Mouse (Mus musculus) CH12.LX (cell line): ENCODE results near the gene AC170998.1. TPM values are rescaled to one million over a fixed set of nuclear protein-coding genes. Genes with fewer than 3 reads are reported as not detected.
A peak's percentile ranks its signal among the peaks of the same experiment; 100 is the strongest.

ENCODE experiments used
- DNase-seq: peaks from one replicate; pipeline ENCODE4 v3.0.0-alpha.2; 2013; ENCODE audit errors: extremely low read depth
- H3K27ac ChIP-seq: 2 replicates; pipeline ENCODE4 v1.5.1; 2012; ENCODE audit warnings: low read depth, mild to moderate bottlenecking, control low read depth, moderate library complexity; ENCODE audit not compliant: insufficient read depth
- H3K27me3 ChIP-seq: replicated peaks from 2 replicates; pipeline ENCODE3; 2012; ENCODE audit warnings: inconsistent platforms
- H3K36me3 ChIP-seq, 2 experiments: replicated peaks in 1 of 2; 2 replicates each; pipeline versions ENCODE3 to v1.6.1; 2012; ENCODE audit warnings: inconsistent platforms in 1 of 2, low read length in 1 of 2, mild to moderate bottlenecking in 1 of 2, mixed read lengths in 1 of 2, moderate library complexity in 1 of 2; ENCODE audit not compliant: control insufficient read depth in 1 of 2, insufficient read depth in 1 of 2
- H3K4me1 ChIP-seq, 2 experiments: 2 replicates each; pipeline ENCODE4 v1.6.1; 2012; ENCODE audit warnings: inconsistent platforms in 1 of 2, moderate library complexity in 1 of 2; ENCODE audit not compliant: insufficient read depth in 2 of 2, control insufficient read depth in 1 of 2
- H3K4me2 ChIP-seq: 2 replicates; pipeline ENCODE4 v1.6.1; 2012; ENCODE audit warnings: low read depth, mild to moderate bottlenecking, control low read depth; ENCODE audit not compliant: poor library complexity, insufficient read depth, severe bottlenecking
- H3K4me3 ChIP-seq, 3 experiments: fragments of 150-350 bp in 1 of 3; sonication (generic) in 1 of 3; replicated peaks in 1 of 3; 2 replicates each; pipeline versions ENCODE3 to v1.5.1; 2011 to 2012; ENCODE audit warnings: low read depth in 2 of 3, low read length in 2 of 3, mild to moderate bottlenecking in 2 of 3, moderate library complexity in 2 of 3, control low read depth in 1 of 3, improper control_type of control experiment in 1 of 3, inconsistent platforms in 1 of 3, mixed read lengths in 1 of 3; ENCODE audit not compliant: poor library complexity in 1 of 3
- H3K79me2 ChIP-seq: replicated peaks from 2 replicates; pipeline ENCODE4 v1.6.1; 2012; ENCODE audit warnings: mild to moderate bottlenecking, moderate library complexity; ENCODE audit not compliant: control insufficient read depth, poor library complexity, insufficient read depth, severe bottlenecking; ENCODE audit errors: extremely low read depth
- H3K9ac ChIP-seq: 2 replicates; pipeline ENCODE4 v1.6.1; 2012; ENCODE audit warnings: low read depth, mild to moderate bottlenecking, control low read depth, moderate library complexity; ENCODE audit not compliant: insufficient read depth
- H3K9me3 ChIP-seq: replicated peaks from 2 replicates; pipeline ENCODE3; 2012; ENCODE audit warnings: low read length, inconsistent platforms, mixed read lengths
- BHLHE40 ChIP-seq: IDR thresholded peaks from 2 replicates; pipeline ENCODE4 v1.6.1; 2011; ENCODE audit warnings: mild to moderate bottlenecking, low read depth, low read length, improper control_type of control experiment
- CHD2 ChIP-seq: IDR thresholded peaks from 2 replicates; pipeline ENCODE4 v1.6.1; 2011; ENCODE audit warnings: low read length, improper control_type of control experiment
- CTCF ChIP-seq, 2 experiments: IDR thresholded peaks in 1 of 2; conservative IDR thresholded peaks in 1 of 2; 2 replicates each; pipeline ENCODE4 v1.5.1; 2011 to 2012; ENCODE audit warnings: low read depth in 2 of 2, low read length in 2 of 2, improper control_type of control experiment in 1 of 2, inconsistent platforms in 1 of 2, mild to moderate bottlenecking in 1 of 2, moderate library complexity in 1 of 2
- E2F4 ChIP-seq: IDR thresholded peaks from 2 replicates; pipeline ENCODE4 v1.6.1; 2011; ENCODE audit warnings: low read depth, low read length, improper control_type of control experiment; ENCODE audit not compliant: insufficient replicate concordance
- ELF1 ChIP-seq: IDR thresholded peaks from 2 replicates; pipeline ENCODE4 v1.6.1; 2014; ENCODE audit warnings: low read depth, mild to moderate bottlenecking, inconsistent platforms, low read length, improper control_type of control experiment
- EP300 ChIP-seq: IDR thresholded peaks from 2 replicates; pipeline ENCODE4 v1.6.1; 2011; ENCODE audit warnings: low read length, improper control_type of control experiment
- ETS1 ChIP-seq: conservative IDR thresholded peaks from 2 replicates; pipeline ENCODE4 v1.6.1; 2012; ENCODE audit warnings: low read depth, mild to moderate bottlenecking, inconsistent platforms, low read length, improper control_type of control experiment, moderate library complexity
- HCFC1 ChIP-seq: IDR thresholded peaks from 2 replicates; pipeline ENCODE4 v1.6.1; 2012; ENCODE audit warnings: low read depth, mild to moderate bottlenecking, inconsistent platforms, low read length, improper control_type of control experiment
- IRF4 ChIP-seq: IDR thresholded peaks from 2 replicates; pipeline ENCODE4 v1.6.1; 2014; ENCODE audit warnings: low read depth, mild to moderate bottlenecking, inconsistent platforms, low read length, improper control_type of control experiment
- JUN ChIP-seq: IDR thresholded peaks from 2 replicates; pipeline ENCODE4 v1.6.1; 2011; ENCODE audit warnings: low read depth, mild to moderate bottlenecking, low read length, improper control_type of control experiment, moderate library complexity; ENCODE audit not compliant: insufficient read depth
- JUND ChIP-seq: conservative IDR thresholded peaks from 2 replicates; pipeline ENCODE4 v1.6.1; 2011; ENCODE audit warnings: low read depth, low read length, improper control_type of control experiment
- KAT2A ChIP-seq: IDR thresholded peaks from 2 replicates; pipeline ENCODE4 v1.6.1; 2012; ENCODE audit warnings: low read length, improper control_type of control experiment, inconsistent platforms; ENCODE audit not compliant: insufficient replicate concordance
- MAFK ChIP-seq: IDR thresholded peaks from 2 replicates; pipeline ENCODE4 v1.6.1; 2011; ENCODE audit warnings: low read length, improper control_type of control experiment; ENCODE audit not compliant: insufficient replicate concordance
- MAZ ChIP-seq: IDR thresholded peaks from 2 replicates; pipeline ENCODE4 v1.6.1; 2012; ENCODE audit warnings: low read depth, mild to moderate bottlenecking, inconsistent platforms, low read length, improper control_type of control experiment, moderate library complexity
- MYC ChIP-seq: IDR thresholded peaks from 2 replicates; pipeline ENCODE4 v1.6.1; 2011; ENCODE audit warnings: low read depth, mild to moderate bottlenecking, improper control_type of control experiment, low read length
- NELFE ChIP-seq: IDR thresholded peaks from 2 replicates; pipeline ENCODE4 v1.6.1; 2011; ENCODE audit warnings: low read depth, low read length, improper control_type of control experiment
- NRF1 ChIP-seq: IDR thresholded peaks from 2 replicates; pipeline ENCODE4 v1.6.1; 2014; ENCODE audit warnings: low read depth, mild to moderate bottlenecking, inconsistent platforms, low read length, improper control_type of control experiment, moderate library complexity
- PAX5 ChIP-seq: IDR thresholded peaks from 2 replicates; pipeline ENCODE4 v1.6.1; 2012; ENCODE audit warnings: low read length, inconsistent platforms, mixed read lengths
- POLR2A ChIP-seq: IDR thresholded peaks from 2 replicates; pipeline ENCODE4 v1.6.1; 2011; ENCODE audit warnings: low read depth, mild to moderate bottlenecking, improper control_type of control experiment, low read length
- POLR2AphosphoS2 ChIP-seq: IDR thresholded peaks from 2 replicates; pipeline ENCODE4 v1.6.1; 2011; ENCODE audit warnings: low read depth, low read length, improper control_type of control experiment
- RCOR1 ChIP-seq: conservative IDR thresholded peaks from 2 replicates; pipeline ENCODE4 v1.6.1; 2012; ENCODE audit warnings: low read depth, mild to moderate bottlenecking, inconsistent platforms, low read length, improper control_type of control experiment
- SIN3A ChIP-seq: IDR thresholded peaks from 2 replicates; pipeline ENCODE4 v1.6.1; 2012; ENCODE audit warnings: low read length, improper control_type of control experiment, inconsistent platforms
- SMC3 ChIP-seq: IDR thresholded peaks from 2 replicates; pipeline ENCODE4 v1.6.1; 2011; ENCODE audit warnings: low read depth, low read length, improper control_type of control experiment
- UBTF ChIP-seq: IDR thresholded peaks from 2 replicates; pipeline ENCODE4 v1.6.1; 2012; ENCODE audit warnings: low read depth, mild to moderate bottlenecking, inconsistent platforms, low read length, improper control_type of control experiment, moderate library complexity
- USF1 ChIP-seq: IDR thresholded peaks from 2 replicates; pipeline ENCODE4 v1.6.1; 2014; ENCODE audit warnings: low read depth, mild to moderate bottlenecking, inconsistent platforms, low read length, improper control_type of control experiment
- ZC3H11A ChIP-seq: IDR thresholded peaks from 2 replicates; pipeline ENCODE4 v1.6.1; 2012; ENCODE audit warnings: low read depth, mild to moderate bottlenecking, inconsistent platforms, low read length, improper control_type of control experiment
- ZNF384 ChIP-seq: IDR thresholded peaks from 2 replicates; pipeline ENCODE4 v1.6.1; 2012; ENCODE audit warnings: low read depth, low read length, improper control_type of control experiment, inconsistent platforms
- dilution Hi-C: fragments of 300-500 bp; cut with MboI; formaldehyde crosslinking; loops from 2 replicates; pipeline ENCODE4 v1.14.3; 2020; ENCODE audit warnings: low sequenced_read_pairs; ENCODE audit not compliant: extremely low pct_unique_long_range_greater_than_20kb, extremely low pct_ligation_motif_present
- in situ Hi-C: fragments of 300-500 bp; cut with MboI; formaldehyde crosslinking; loops from 3 replicates; pipeline ENCODE4 v1.14.3; 2019; ENCODE audit warnings: low sequenced_read_pairs, low pct_ligation_motif_present, low pct_unique_long_range_greater_than_20kb, mixed read lengths
- polyA plus RNA-seq: library from polyadenylated mRNA; unstranded; fragments of >175 nt; gene quantifications from 2 replicates; pipeline ENCODE4 v1.2.1, GENCODE M21; 2012; ENCODE audit warnings: low read depth; ENCODE audit not compliant: insufficient read length
- total RNA-seq, 2 experiments: library from RNA; depleted of rRNA; stranded (reverse); fragments of 300-350 nt in 1 of 2; fragments of >200 nt in 1 of 2; gene quantifications; 2 replicates each; pipeline ENCODE4 v1.2.3; 2012 to 2014

Gene AC170998.1
- total and polyA plus RNA-seq, 3 experiments: 0.38 TPM; not detected in 2

DNA sequence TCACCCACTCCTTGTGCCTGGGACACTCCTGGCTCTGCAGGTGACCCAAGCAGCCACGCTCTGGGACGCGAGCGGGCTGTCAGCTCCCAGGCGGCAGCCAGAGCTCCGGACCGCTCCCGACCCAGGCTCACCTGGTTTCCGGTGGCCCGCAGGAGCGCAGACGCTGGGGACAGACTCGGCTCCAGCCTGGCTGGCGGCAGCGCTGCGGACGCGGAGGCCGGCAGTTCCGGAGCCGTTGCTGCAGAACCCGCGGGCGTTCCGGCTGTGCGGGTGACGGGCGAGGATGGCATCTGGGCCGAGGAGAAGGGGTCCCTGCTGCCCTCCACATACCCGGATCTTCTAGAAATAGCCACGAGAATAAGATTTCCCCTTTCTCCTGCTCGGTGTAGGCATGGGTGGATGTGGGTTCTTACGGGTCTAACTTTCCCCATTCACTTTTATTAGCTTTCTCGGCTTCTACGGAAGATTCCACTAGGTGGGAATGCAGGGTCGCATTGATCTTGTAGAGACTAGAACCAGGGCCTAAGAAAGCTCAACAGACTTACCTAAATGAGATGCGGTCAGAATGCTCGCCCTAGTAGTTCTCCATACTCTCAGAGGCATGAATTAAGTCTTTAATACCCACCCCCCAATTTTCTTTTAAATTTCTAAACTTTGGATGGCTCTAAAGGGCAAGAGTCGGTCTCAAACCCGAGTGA is 36.1 kb upstream of the AC170998.1 start, which contains the start of gene Slc26a8:
TSS of gene Slc26a8 (minus strand) at position 648 of the 698 bp plus-strand sequence.
- H3K4me2 ChIP-seq: peak within 1 kb of the TSS; percentile 39; the same call in 1 of the 2 replicates
- H3K4me1 ChIP-seq: peaks cover 0 to 21% of the 10 kb centered on the region in 2 experiments; a peak in 2 of 4 replicates
- H3K27ac ChIP-seq: no peak within 1 kb of the TSS
- in situ Hi-C loops (loop anchor here (10.0 kb wide), 1 partner anchor 205 kb away; no protein-coding TSS in a partner anchor), dilution Hi-C loops (no loop called here)
- peak within 1 kb of the TSS; percentile 51 to 99 (median 66) for H3K4me3 ChIP-seq
- no peak for DNase-seq
- H3K9me3 ChIP-seq: no peaks in the 10 kb centered on the region
- peak within 1 kb of the TSS; percentile 58 for H3K9ac ChIP-seq
- no peaks in the 10 kb centered on the region for H3K27me3 ChIP-seq
- TF ChIP-seq KAT2A: no peak
- TF ChIP-seq IRF4: no peak
- TF ChIP-seq ZC3H11A: no peak
- TF ChIP-seq CHD2: no peak
- no peak for TF ChIP-seq ETS1
- TF ChIP-seq POLR2AphosphoS2: no peak
- TF ChIP-seq SIN3A: no peak
- TF ChIP-seq PAX5: no peak
- TF ChIP-seq NELFE: no peak
- no peak for TF ChIP-seq MAFK
- no peak for TF ChIP-seq JUND
- no peak for TF ChIP-seq ELF1
- no peak for TF ChIP-seq EP300
- no peak for TF ChIP-seq NRF1
- no peak for TF ChIP-seq CTCF (conservative IDR thresholded peaks at IDR 0.05 in 1 of 2, IDR thresholded peaks at IDR 0.05 in 1 of 2; ENCODE audit: low read depth in 2 of 2, low read length in 2 of 2)
- no peak for TF ChIP-seq MYC
- no peak for TF ChIP-seq MAZ
- no peak for TF ChIP-seq SMC3
- H3K36me3 ChIP-seq: peaks cover 0 to 12% of the 10 kb centered on the region in 2 experiments
- peaks cover 20% of the 10 kb centered on the region; the same call in 1 of the 2 replicates for H3K79me2 ChIP-seq

DNA sequence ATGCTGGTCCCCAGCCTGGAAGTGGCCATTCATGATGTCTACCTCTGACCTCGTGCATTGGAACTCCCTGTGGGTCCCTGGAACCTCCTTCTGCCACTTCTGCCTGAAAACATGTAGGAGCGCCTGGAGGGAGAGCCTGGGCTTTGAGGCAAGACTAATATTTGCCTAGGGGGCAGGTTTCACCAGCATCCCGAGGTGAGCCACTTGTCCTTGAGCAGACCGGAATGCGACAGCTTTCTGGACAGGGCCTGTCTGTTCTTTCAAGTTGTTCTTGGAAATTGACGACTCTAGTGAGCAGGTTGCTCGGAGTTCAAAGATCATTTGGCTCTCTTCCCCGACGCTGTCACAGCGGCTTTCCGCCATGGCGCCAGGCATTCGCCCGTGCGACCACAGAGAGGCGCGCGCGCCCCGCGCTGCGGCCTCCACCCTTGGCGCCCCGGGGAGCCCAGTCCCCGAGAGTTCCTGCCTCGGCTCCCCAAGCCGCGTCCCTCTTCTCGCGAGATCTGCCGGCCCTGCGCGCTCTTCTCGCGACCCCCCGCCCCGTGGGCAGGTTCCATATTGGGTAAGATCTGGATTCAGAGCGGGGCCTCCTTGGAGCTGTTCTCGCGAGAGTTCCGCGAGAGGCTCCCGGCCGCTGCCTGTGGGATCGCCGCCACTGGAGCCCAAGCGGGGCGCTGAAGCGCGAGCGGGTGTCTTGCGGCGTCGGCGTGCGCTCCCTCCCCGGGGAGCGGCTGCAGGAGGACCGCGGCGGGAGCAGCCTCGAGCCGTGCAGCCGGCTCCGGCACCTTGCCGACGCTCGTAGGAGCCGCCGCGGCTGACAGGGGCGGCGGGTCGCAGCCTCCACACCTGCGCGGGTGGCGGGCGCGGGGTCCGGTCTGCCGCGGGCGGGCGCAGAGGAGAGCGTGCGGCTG is 34.9 kb upstream of the AC170998.1 start, which contains the start of gene Mapk14:
TSS of gene Mapk14 (plus strand) at position 554 of the 911 bp plus-strand sequence.
- in situ Hi-C loops: loop anchor here (10.0 kb wide), 1 partner anchor 204 kb away; no protein-coding TSS in a partner anchor
- TF ChIP-seq SIN3A: no peak
- TF ChIP-seq USF1: no peak
- TF ChIP-seq ZNF384: no peak
- TF ChIP-seq HCFC1: peak; percentile 79
- peak; percentile 91 for TF ChIP-seq POLR2A
- peak in 1 of 2 experiments; percentile 92; a peak in 2 of 4 replicates for TF ChIP-seq CTCF (conservative IDR thresholded peaks at IDR 0.05 in 1 of 2, IDR thresholded peaks at IDR 0.05 in 1 of 2; ENCODE audit: low read depth in 2 of 2, low read length in 2 of 2)
- peak; percentile 68; the same call in 1 of the 2 replicates for TF ChIP-seq POLR2AphosphoS2
- TF ChIP-seq SMC3: peak; percentile 79
- TF ChIP-seq BHLHE40: peak; percentile 41
- TF ChIP-seq ZC3H11A: no peak
- TF ChIP-seq MYC: no peak
- no peak for TF ChIP-seq JUN
- peak; percentile 18; the same call in 1 of the 2 replicates for TF ChIP-seq E2F4
- no peak for TF ChIP-seq EP300
- TF ChIP-seq RCOR1: no peak
- no peak for TF ChIP-seq ETS1
- peak; percentile 100 for TF ChIP-seq CHD2
- 0 out of 2 replicates have a peak, but pooled peaks have one; percentile 35 for TF ChIP-seq IRF4
- peak; percentile 97 for TF ChIP-seq MAZ
- no peak for TF ChIP-seq UBTF

More for the DNA sequence above, 34.9 kb upstream of the AC170998.1 start, which contains the start of gene Mapk14:
- DNase-seq: peak; percentile 99
- peaks cover 0 to 30% of the 10 kb centered on the region in 2 experiments; a peak in 2 of 4 replicates for H3K4me1 ChIP-seq
- peak within 1 kb of the TSS; percentile 70; the same call in 1 of the 2 replicates for H3K4me2 ChIP-seq
- H3K9ac ChIP-seq: peak within 1 kb of the TSS; percentile 90
- H3K4me3 ChIP-seq: peak within 1 kb of the TSS; percentile 86 to 100 (median 99)
- H3K27ac ChIP-seq: peak within 1 kb of the TSS; percentile 12
- peaks cover 23% of the 10 kb centered on the region; the same call in 1 of the 2 replicates for H3K79me2 ChIP-seq
- H3K27me3 ChIP-seq: no peaks in the 10 kb centered on the region
- dilution Hi-C loops: no loop called here
- no peaks in the 10 kb centered on the region for H3K9me3 ChIP-seq
- H3K36me3 ChIP-seq: peaks cover 0 to 20% of the 10 kb centered on the region in 2 experiments
